Mouse (Mus musculus): ENCODE data around the gene C1qtnf6.

C1qtnf6 gene

GRCm38 (mm10) chr15:78480111-78480510 is 51.1 kb downstream of the C1qtnf6 start:
- DNase-seq (ENCODE audit: low spot score), result no peak

- DNase-seq (ENCODE audit: low spot score), result no peak
Measured at GRCm38 (mm10) chr15:78479470-78479869, 51.7 kb downstream of the C1qtnf6 start.

- DNase-seq (ENCODE audit: low spot score), result no peak
Measured at GRCm38 (mm10) chr15:78478073-78478472, 53.1 kb downstream of the C1qtnf6 start.

GRCm38 (mm10) chr15:78476878-78477277 is 54.3 kb downstream of the C1qtnf6 start:
- DNase-seq (ENCODE audit: low spot score), result no peak

- DNase-seq (ENCODE audit: low spot score), result no peak
Measured at GRCm38 (mm10) chr15:78475604-78476031, 55.6 kb downstream of the C1qtnf6 start.

GRCm38 (mm10) chr15:78473442-78473841 is 57.8 kb downstream of the C1qtnf6 start:
- DNase-seq (ENCODE audit: low spot score), result no peak
